Mouse (Mus musculus) cerebellum, postnatal 36 days (tissue): ENCODE results near the gene 2610008E11Rik.
"Not testable (repeated sequence)": the region's sequence is repeated elsewhere in the genome, so short reads cannot be mapped to it uniquely, and the experiment has no call there.

Source experiments
- DNase-seq, 2 experiments: peaks; one replicate each; pipeline ENCODE4 v3.0.0; 2021 to 2022; ENCODE audit warnings: mixed read lengths in 2 of 2

The 2610008E11Rik gene

GRCm38 (mm10) chr10:79097161-79097754 is at the start of gene 2610008E11Rik:
TSS of gene 2610008E11Rik (minus strand) at chr10:79097600.
- DNase-seq = peak; percentile 92 to 95

- peak; percentile 30 to 57 for DNase-seq
Measured at GRCm38 (mm10) chr10:79116125-79116849, 18.9 kb upstream of the 2610008E11Rik start.

- DNase-seq = no peak
Measured at GRCm38 (mm10) chr10:79115085-79115484, 17.7 kb upstream of the 2610008E11Rik start.

GRCm38 (mm10) chr10:79110482-79110881 is 13.1 kb upstream of the 2610008E11Rik start:
- DNase-seq = no peak

DNA sequence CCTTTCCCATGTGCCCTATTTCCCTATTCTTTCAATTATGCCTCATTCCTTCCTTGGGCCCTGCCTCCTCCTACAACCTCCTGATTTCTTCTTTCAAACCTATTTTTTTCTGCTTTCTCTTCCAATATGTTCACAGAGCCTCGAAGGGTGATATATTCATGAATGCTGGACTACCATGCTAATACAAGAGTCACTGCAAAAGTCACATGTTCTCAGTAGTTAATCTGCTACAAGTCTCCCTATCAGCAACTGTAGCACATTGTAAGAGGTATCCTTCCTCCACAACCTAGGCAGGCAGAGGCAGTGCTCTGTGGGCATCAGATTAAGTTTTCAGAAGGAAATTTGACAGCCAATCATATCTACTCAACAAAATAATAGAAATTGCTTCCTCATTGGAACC is 11.8 kb upstream of the 2610008E11Rik start:
- DNase-seq = no peak

GRCm38 (mm10) chr10:79107531-79107930 is 10.1 kb upstream of the 2610008E11Rik start:
- no peak for DNase-seq

DNA sequence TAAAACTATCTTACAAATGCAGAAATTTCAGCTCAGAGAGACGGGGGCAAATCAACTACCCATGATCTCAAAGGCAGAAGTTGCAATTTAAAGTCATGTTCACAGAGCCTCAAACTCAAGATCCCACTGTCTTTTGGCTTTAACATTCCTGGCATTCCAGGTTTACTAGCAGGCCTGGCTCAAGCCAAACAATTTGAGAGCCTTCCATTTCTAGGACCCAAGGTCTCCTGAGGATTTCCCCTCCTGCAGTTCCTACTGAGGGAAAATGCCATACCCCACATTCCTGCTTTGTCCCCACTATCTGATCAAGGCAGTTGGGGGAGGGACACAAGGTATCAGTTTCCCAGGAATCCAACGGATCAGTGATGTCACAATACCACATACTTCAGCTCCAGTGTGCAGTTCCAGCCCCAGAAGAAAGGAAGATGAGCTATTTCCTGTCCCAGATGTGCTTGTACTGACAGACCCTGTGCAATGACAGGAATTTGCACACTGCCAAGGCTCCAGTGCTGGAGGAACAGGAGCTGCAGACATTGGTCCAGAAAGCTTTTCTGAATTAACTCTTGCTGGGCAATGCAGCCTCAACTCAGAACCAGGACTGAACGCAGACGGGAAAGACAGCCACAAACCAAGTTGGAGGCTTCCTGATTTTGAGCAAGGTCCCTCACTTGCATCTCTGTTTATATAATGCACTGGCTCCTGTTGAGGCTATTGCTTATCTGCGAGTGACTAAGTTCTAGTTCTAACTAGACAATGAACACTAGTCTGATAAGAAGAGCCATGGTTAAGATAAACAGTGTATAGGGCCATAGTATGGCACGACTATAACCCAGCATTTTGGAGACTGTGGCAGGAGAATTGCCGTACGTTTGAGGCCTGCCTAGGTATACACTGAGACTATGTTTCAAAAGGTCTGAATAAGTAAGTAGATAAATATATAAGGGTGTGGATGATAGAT is 9.2 kb upstream of the 2610008E11Rik start:
- DNase-seq = no peak

- DNase-seq = no peak
Measured at GRCm38 (mm10) chr10:79096706-79097105, 694 bp downstream of the 2610008E11Rik start.

DNA sequence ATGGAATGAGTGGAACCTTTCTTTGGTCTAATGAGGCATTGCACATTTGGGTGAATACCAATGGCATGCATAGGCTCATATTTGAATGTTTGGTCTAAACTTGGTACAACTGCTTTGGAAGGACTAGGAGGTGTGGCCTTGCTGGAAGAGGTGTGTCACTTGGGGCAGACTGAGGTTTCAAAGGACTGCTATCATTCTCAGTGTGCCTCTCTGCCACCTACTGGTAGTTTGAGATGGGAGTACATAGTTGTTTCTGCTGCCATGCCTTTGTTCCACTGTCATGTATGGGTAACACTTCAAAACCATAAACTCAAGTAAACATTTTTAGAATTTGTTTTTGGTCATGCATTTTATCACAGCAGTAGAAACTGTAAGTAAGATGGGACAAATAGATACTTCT is 5.7 kb downstream of the 2610008E11Rik start:
- DNase-seq = no peak

- no peak for DNase-seq
Measured at GRCm38 (mm10) chr10:79089000-79089399, 8.4 kb downstream of the 2610008E11Rik start.

GRCm38 (mm10) chr10:79086577-79086976 is 10.8 kb downstream of the 2610008E11Rik start:
- no peak for DNase-seq

- DNase-seq = not testable (repeated sequence)
Measured at GRCm38 (mm10) chr10:79057370-79057769, 40.0 kb downstream of the 2610008E11Rik start.

DNA sequence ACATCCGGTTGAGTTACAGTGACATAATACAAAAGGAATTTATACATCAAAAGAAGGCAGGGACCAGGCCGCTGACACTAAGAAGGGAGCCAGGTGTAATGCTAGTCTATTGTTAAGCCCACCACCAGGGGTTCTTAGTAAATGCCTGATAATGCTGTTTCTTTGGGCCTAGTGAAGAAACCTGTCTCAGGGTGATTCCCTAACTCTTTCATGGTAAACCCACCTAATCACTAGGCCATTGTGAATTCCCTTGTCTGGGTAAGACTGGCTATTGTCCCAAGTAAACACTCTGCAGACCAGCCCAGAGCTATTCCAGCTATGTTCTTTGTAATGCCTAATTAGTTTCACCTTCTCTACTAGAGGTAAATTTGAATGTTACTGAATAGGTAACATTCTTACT is 54.9 kb downstream of the 2610008E11Rik start:
- DNase-seq = not testable (repeated sequence)

GRCm38 (mm10) chr10:79028441-79028840 is 69.0 kb downstream of the 2610008E11Rik start, which contains the start of gene Olfr57:
TSS of gene Olfr57 (plus strand) at chr10:79028741.
- DNase-seq = no peak
